8 mouse cellular contexts compared by ENCODE assay signal in genomic region chr11:107510362-107511269, GRCm38 (mm10). TPM values are rescaled to one million over a fixed set of nuclear protein-coding genes. Genes with fewer than 3 reads are reported as not detected.
DNase-seq lines count a peak whose midpoint lies in the region; ATAC-seq and TF ChIP-seq lines count a peak whose summit lies in the region.

No protein-coding gene starts in this region.

- TF ChIP-seq EP300 in liver, embryonic 14.5 days (IDR thresholded peaks at IDR 0.05; ENCODE audit: low read depth) = no peak

- peak; percentile 18 for DNase-seq in 3T3-L1 (ENCODE audit: low read depth, low spot score)
- peak; percentile 46 for DNase-seq in adipocyte (ENCODE audit: low spot score)
- no peak for DNase-seq in forebrain, postnatal 0 days
- no peak for DNase-seq in hindbrain, embryonic 14.5 days (ENCODE audit: low spot score)
- no peak for DNase-seq in liver, embryonic 14.5 days (ENCODE audit: low read depth in 3 of 3, low spot score in 3 of 3)
- DNase-seq in naive thymus-derived CD4-positive, alpha-beta T cell, adult 2 months (ENCODE audit: low read depth) = peak; percentile 25
- DNase-seq in cerebellum, adult 18-20 months = no peak
- DNase-seq in left cerebral cortex, adult 8-10 months (ENCODE audit: low spot score in 2 of 2) = no peak

- no peak for ATAC-seq in forebrain, postnatal 0 days
- ATAC-seq in hindbrain, embryonic 14.5 days (ENCODE audit: low FRiP score) = no peak
- ATAC-seq in liver, embryonic 14.5 days (ENCODE audit: insufficient read depth) = peak; percentile 63; the same call in 1 of the 2 replicates

- 9% methylated on average over 18 of the region's 18 CpGs for WGBS in forebrain, postnatal 0 days
- 6% methylated on average over 18 of the region's 18 CpGs for WGBS in hindbrain, embryonic 14.5 days
- WGBS in liver, embryonic 14.5 days (ENCODE audit: insufficient replicate concordance) = 5% methylated on average over 18 of the region's 18 CpGs

- H3K36me3 ChIP-seq in forebrain, postnatal 0 days (ENCODE audit: insufficient read depth) = no peaks in the 10 kb centered on the region
- H3K36me3 ChIP-seq in hindbrain, embryonic 14.5 days (replicated peaks; ENCODE audit: control insufficient read depth, insufficient read depth) = no peaks in the 10 kb centered on the region
- no peaks in the 10 kb centered on the region for H3K36me3 ChIP-seq in liver, embryonic 14.5 days (replicated peaks; ENCODE audit: control insufficient read depth, insufficient read depth, low read depth)

- H3K9me3 ChIP-seq in forebrain, postnatal 0 days (ENCODE audit: low read length) = no peaks in the 10 kb centered on the region
- no peaks in the 10 kb centered on the region for H3K9me3 ChIP-seq in hindbrain, embryonic 14.5 days (ENCODE audit: control insufficient read depth, low read length)
- H3K9me3 ChIP-seq in liver, embryonic 14.5 days (ENCODE audit: control insufficient read depth, low read length) = no peaks in the 10 kb centered on the region

- TF ChIP-seq CTCF in forebrain, postnatal 0 days (IDR thresholded peaks at IDR 0.05; ENCODE audit: low read depth) = no peak
- no peak for TF ChIP-seq CTCF in liver, embryonic 14.5 days (IDR thresholded peaks at IDR 0.05; ENCODE audit: low read depth)

- H3K4me1 ChIP-seq in forebrain, postnatal 0 days (ENCODE audit: insufficient read depth) = no peaks in the 10 kb centered on the region
- H3K4me1 ChIP-seq in hindbrain, embryonic 14.5 days (replicated peaks; ENCODE audit: control insufficient read depth, insufficient read depth, low read length) = peaks cover 16% of the 10 kb centered on the region
- peaks cover 0 to 10% of the 10 kb centered on the region in 2 experiments; a peak in 3 of 4 replicates for H3K4me1 ChIP-seq in liver, embryonic 14.5 days (replicated peaks; ENCODE audit: control insufficient read depth in 2 of 2, insufficient read depth in 2 of 2, low read length in 1 of 2)

- H3K4me3 ChIP-seq in forebrain, postnatal 0 days (ENCODE audit: low read depth, low read length) = no peak overlapping the region
- no peak overlapping the region for H3K4me3 ChIP-seq in hindbrain, embryonic 14.5 days (replicated peaks; ENCODE audit: low read length)
- H3K4me3 ChIP-seq in liver, embryonic 14.5 days (ENCODE audit: insufficient read depth in 1 of 2, low read depth in 2 of 2, low read length in 2 of 2) = no peak overlapping the region

- H3K27ac ChIP-seq in forebrain, postnatal 0 days (ENCODE audit: low read depth, low read length) = no peak overlapping the region
- no peak overlapping the region for H3K27ac ChIP-seq in hindbrain, embryonic 14.5 days
- H3K27ac ChIP-seq in liver, embryonic 14.5 days = no peak overlapping the region

- H3K4me2 ChIP-seq in forebrain, postnatal 0 days (ENCODE audit: low read depth) = peak overlapping the region; percentile 21; the same call in 1 of the 2 replicates
- peak overlapping the region; percentile 26 for H3K4me2 ChIP-seq in hindbrain, embryonic 14.5 days (replicated peaks)
- peak overlapping the region; percentile 18 for H3K4me2 ChIP-seq in liver, embryonic 14.5 days (ENCODE audit: low read depth)

- H3K27me3 ChIP-seq in forebrain, postnatal 0 days (ENCODE audit: insufficient read depth, low read length) = no peaks in the 10 kb centered on the region
- H3K27me3 ChIP-seq in hindbrain, embryonic 14.5 days (ENCODE audit: control insufficient read depth, insufficient read depth, low read length) = peaks cover 3% of the 10 kb centered on the region; the same call in 1 of the 2 replicates
- no peaks in the 10 kb centered on the region for H3K27me3 ChIP-seq in liver, embryonic 14.5 days (ENCODE audit: control insufficient read depth, insufficient read depth, low read length)

- H3K9ac ChIP-seq in forebrain, postnatal 0 days = no peak overlapping the region
- H3K9ac ChIP-seq in hindbrain, embryonic 14.5 days = no peak overlapping the region
- H3K9ac ChIP-seq in liver, embryonic 14.5 days (replicated peaks) = no peak overlapping the region

RNA-seq across cellular contexts. Expression of gene Psmd12, which starts 31.3 kb away (rescaled TPM):
- total RNA-seq in forebrain, postnatal 0 days (2014; rRNA removed) = 54.5 and 59.1 TPM in 2 replicates
- 146 and 149 TPM in 2 replicates for polyA plus RNA-seq in forebrain, postnatal 0 days (2015; fragmentation: Nextera tagmentation; extraction: Ambion mirVana)
- 159 and 165 TPM in 2 replicates for polyA plus RNA-seq in hindbrain, embryonic 14.5 days (2014; fragmentation: Nextera tagmentation; extraction: Ambion mirVana)
- polyA plus RNA-seq in liver, embryonic 14.5 days (2012; rRNA removed) = 22.3 and 45.6 TPM in 2 replicates
- polyA plus RNA-seq in liver, embryonic 14.5 days (2014; fragmentation: Nextera tagmentation; extraction: Ambion mirVana) = 103 and 105 TPM in 2 replicates
- total RNA-seq in left cerebral cortex, adult 8-10 months (2022) = 10 to 100 TPM; 71.0 to 79.5 (median 71.8) TPM

RNA-seq across cellular contexts. Expression of gene Helz, which starts 37.1 kb away (rescaled TPM):
- 10.6 and 13.6 TPM in 2 replicates for total RNA-seq in forebrain, postnatal 0 days (2014; rRNA removed)
- 4.0 and 8.1 TPM in 2 replicates for polyA plus RNA-seq in forebrain, postnatal 0 days (2015; fragmentation: Nextera tagmentation; extraction: Ambion mirVana)
- 18.4 and 18.9 TPM in 2 replicates for polyA plus RNA-seq in hindbrain, embryonic 14.5 days (2014; fragmentation: Nextera tagmentation; extraction: Ambion mirVana)
- polyA plus RNA-seq in liver, embryonic 14.5 days (2012; rRNA removed) = 3.0 TPM in 2 replicates
- polyA plus RNA-seq in liver, embryonic 14.5 days (2014; fragmentation: Nextera tagmentation; extraction: Ambion mirVana) = 5.6 and 6.0 TPM in 2 replicates
- total RNA-seq in left cerebral cortex, adult 8-10 months (2022) = 10 to 100 TPM; 41.9 to 52.3 (median 48.0) TPM

RNA-seq across cellular contexts. Expression of gene Pitpnc1, which starts 40.1 kb away (rescaled TPM):
- 40.2 and 49.1 TPM in 2 replicates for total RNA-seq in forebrain, postnatal 0 days (2014; rRNA removed)
- polyA plus RNA-seq in forebrain, postnatal 0 days (2015; fragmentation: Nextera tagmentation; extraction: Ambion mirVana) = 33.7 and 47.6 TPM in 2 replicates
- polyA plus RNA-seq in hindbrain, embryonic 14.5 days (2014; fragmentation: Nextera tagmentation; extraction: Ambion mirVana) = 43.3 and 45.7 TPM in 2 replicates
- polyA plus RNA-seq in liver, embryonic 14.5 days (2012; rRNA removed) = 2.7 and 3.0 TPM in 2 replicates
- 5.8 and 6.7 TPM in 2 replicates for polyA plus RNA-seq in liver, embryonic 14.5 days (2014; fragmentation: Nextera tagmentation; extraction: Ambion mirVana)
- total RNA-seq in left cerebral cortex, adult 8-10 months (2022) = 10 to 100 TPM; 52.3 to 67.4 (median 59.9) TPM

Comparison
In these comparisons a context has a peak if more than half of its experiments do, and no peak if none do; other contexts are left out.
1. DNase-seq: peak in 3T3-L1 (single experiment), adipocyte (single experiment) and naive thymus-derived CD4-positive, alpha-beta T cell, adult 2 months (single experiment); none in forebrain, postnatal 0 days (single experiment), hindbrain, embryonic 14.5 days (single experiment), liver, embryonic 14.5 days (0 of 3), cerebellum, adult 18-20 months (0 of 2) and left cerebral cortex, adult 8-10 months (0 of 2).
2. Peak in every context shown above with its lines, with median percentiles within 50 percentile points of each other: H3K4me2 ChIP-seq.